Mouse (Mus musculus) embryonic facial prominence, embryonic 13.5 days (tissue): ENCODE results near the gene Trit1. TPM values are rescaled to one million over a fixed set of nuclear protein-coding genes. Genes with fewer than 3 reads are reported as not detected.

Experiments used
- ATAC-seq: fragments of 200-750 bp; cut with Nextera tagmentation; 2 replicates; pipeline ENCODE4 v1.8.0; 2017; ENCODE audit warnings: low read depth; ENCODE audit not compliant: insufficient number of reproducible peaks, insufficient read depth, low FRiP score, low TSS enrichment
- H3K27ac ChIP-seq: fragments of 300-500 bp; sonication (generic); 2 replicates; pipeline ENCODE4 v1.5.1; 2015; ENCODE audit warnings: moderate library complexity, mild to moderate bottlenecking, inconsistent platforms
- H3K27me3 ChIP-seq: fragments of 300-500 bp; sonication (generic); 2 replicates; pipeline ENCODE4 v1.6.1; 2015; ENCODE audit warnings: mild to moderate bottlenecking, inconsistent platforms
- H3K36me3 ChIP-seq: fragments of 300-500 bp; sonication (generic); 2 replicates; pipeline ENCODE4 v1.6.1; 2015; ENCODE audit warnings: mild to moderate bottlenecking, inconsistent platforms
- H3K4me1 ChIP-seq: fragments of 300-500 bp; sonication (generic); 2 replicates; pipeline ENCODE4 v1.6.1; 2015; ENCODE audit warnings: inconsistent platforms
- H3K4me2 ChIP-seq: fragments of 300-500 bp; sonication (generic); 2 replicates; pipeline ENCODE4 v1.6.1; 2015; ENCODE audit warnings: moderate library complexity, mild to moderate bottlenecking, inconsistent platforms
- H3K4me3 ChIP-seq: fragments of 300-500 bp; sonication (generic); 2 replicates; pipeline ENCODE4 v1.5.1; 2015; ENCODE audit warnings: mild to moderate bottlenecking, inconsistent platforms
- H3K9ac ChIP-seq: fragments of 300-500 bp; sonication (generic); 2 replicates; pipeline ENCODE4 v1.6.1; 2015; ENCODE audit warnings: mild to moderate bottlenecking, inconsistent platforms
- H3K9me3 ChIP-seq: fragments of 300-500 bp; sonication (generic); 2 replicates; pipeline ENCODE4 v1.6.1; 2016; ENCODE audit warnings: inconsistent platforms
- WGBS: fragments of 180-500 bp; shearing (Covaris S2); methylation state at CpG from one replicate; pipeline ENCODE4 v1.1.7; 2015; ENCODE audit warnings: mixed read lengths; 5-methylcytosine and 5-hydroxymethylcytosine counted together
- polyA plus RNA-seq: library from polyadenylated mRNA; unstranded; fragments of >200 nt; fragmentation: Nextera tagmentation; extraction: Ambion mirVana; gene quantifications from 2 replicates; pipeline ENCODE4 v1.2.1, GENCODE M21; 2015

The Trit1 gene
- polyA plus RNA-seq, 1 experiment from 2014 or later, result 19.7 TPM

DNA sequence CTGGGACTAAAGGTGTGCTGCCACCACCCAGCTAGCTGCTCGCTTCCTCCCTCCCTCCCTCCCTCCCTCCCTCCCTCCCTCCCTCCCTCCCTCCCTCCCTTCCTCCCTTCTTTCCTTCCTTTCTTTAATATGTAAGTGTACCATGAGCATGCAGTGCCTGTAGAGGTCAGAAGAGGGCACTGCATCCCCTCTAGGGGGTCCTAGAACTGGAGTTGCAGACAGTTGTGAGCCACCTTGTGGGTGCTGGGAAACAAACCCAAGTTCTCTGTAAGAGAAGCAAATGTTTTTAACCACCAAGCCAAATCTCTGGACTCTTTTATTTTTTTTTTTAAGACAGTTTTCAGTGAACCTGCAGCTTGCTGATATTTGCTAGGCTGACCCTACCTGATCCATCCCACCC is 6.5 kb downstream of the Trit1 start:
- ATAC-seq, result no peak
- 0 out of 2 replicates have a peak, but pooled peaks cover 2% of the 10 kb centered on the region for H3K9me3 ChIP-seq
- no peak overlapping the region for H3K4me2 ChIP-seq
- H3K27me3 ChIP-seq, result no peaks in the 10 kb centered on the region
- H3K27ac ChIP-seq, result no peak overlapping the region
- 75% methylated on average over 1 of the region's 1 CpGs for WGBS
- peaks cover 13% of the 10 kb centered on the region; the same call in 1 of the 2 replicates for H3K4me1 ChIP-seq
- no peak overlapping the region for H3K9ac ChIP-seq
- no peak overlapping the region for H3K4me3 ChIP-seq
- peaks cover 44% of the 10 kb centered on the region for H3K36me3 ChIP-seq

DNA sequence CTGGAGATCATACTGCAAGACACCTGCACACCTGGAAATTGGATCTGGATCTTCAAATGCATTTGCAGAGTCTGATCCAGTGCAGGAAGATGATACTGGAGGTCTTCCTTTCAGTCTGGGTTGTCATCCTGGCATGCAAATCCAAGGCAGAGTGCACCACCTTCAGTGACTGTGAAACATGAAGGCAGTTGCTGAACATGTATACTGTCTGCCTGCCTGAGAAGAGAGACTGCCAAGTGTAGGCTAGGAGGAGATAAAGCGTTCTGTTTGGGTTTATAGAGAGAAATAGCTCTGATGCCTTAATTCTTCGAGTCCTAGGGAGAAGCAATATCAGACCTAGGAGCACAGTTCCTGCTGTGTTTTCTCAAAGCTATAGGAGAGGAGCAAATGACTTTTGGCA is 9.0 kb downstream of the Trit1 start:
- ATAC-seq, result no peak
- no peaks in the 10 kb centered on the region for H3K4me1 ChIP-seq
- 83% methylated on average over 2 of the region's 2 CpGs for WGBS
- peaks cover 49% of the 10 kb centered on the region for H3K36me3 ChIP-seq
- no peak overlapping the region for H3K4me3 ChIP-seq
- no peak overlapping the region for H3K4me2 ChIP-seq
- H3K9me3 ChIP-seq, result 0 out of 2 replicates have a peak, but pooled peaks cover 2% of the 10 kb centered on the region
- H3K9ac ChIP-seq, result no peak overlapping the region
- H3K27me3 ChIP-seq, result no peaks in the 10 kb centered on the region
- H3K27ac ChIP-seq, result no peak overlapping the region

- Histone ChIP-seq H3K4me1 (no peaks in the 10 kb centered on the region), H3K36me3 (peaks cover 52% of the 10 kb centered on the region), H3K4me3 (no peak overlapping the region), H3K4me2 (no peak overlapping the region), H3K9me3 (0 out of 2 replicates have a peak, but pooled peaks cover 2% of the 10 kb centered on the region), H3K9ac (no peak overlapping the region), H3K27me3 (no peaks in the 10 kb centered on the region), H3K27ac (no peak overlapping the region)
- WGBS, result 94% methylated on average over 13 of the region's 13 CpGs
- no peak for ATAC-seq
These were observed 9.8 kb downstream of the Trit1 start for GRCm38 (mm10) chr4:123026161-123026560.

DNA sequence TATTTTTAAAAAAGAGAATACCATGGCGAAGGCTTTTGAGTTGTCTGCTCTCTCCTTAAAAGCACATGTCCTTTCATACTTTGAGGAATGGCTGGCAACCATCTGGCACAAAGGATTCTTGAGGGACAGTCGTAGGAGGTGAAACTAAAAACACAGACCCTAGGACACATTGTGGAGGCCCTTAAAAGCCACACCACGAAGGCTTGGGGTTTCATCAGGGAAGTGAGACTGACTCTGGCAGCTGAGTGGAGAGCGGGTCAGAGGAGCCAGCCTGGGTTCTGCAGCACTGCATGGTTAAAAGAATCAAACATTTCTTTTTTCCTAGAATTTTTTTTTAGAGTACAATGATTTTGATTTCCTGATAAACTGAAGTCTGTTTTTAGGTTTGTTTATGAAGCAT is 10.2 kb downstream of the Trit1 start:
- Histone ChIP-seq H3K36me3 (peaks cover 52% of the 10 kb centered on the region), H3K4me1 (no peaks in the 10 kb centered on the region), H3K9ac (no peak overlapping the region), H3K4me2 (no peak overlapping the region), H3K4me3 (no peak overlapping the region), H3K27ac (no peak overlapping the region), H3K9me3 (0 out of 2 replicates have a peak, but pooled peaks cover 2% of the 10 kb centered on the region), H3K27me3 (no peaks in the 10 kb centered on the region)
- WGBS, result 78% methylated on average over 4 of the region's 4 CpGs
- no peak for ATAC-seq

- Histone ChIP-seq H3K27me3 (no peaks in the 10 kb centered on the region), H3K9ac (no peak overlapping the region), H3K4me3 (no peak overlapping the region), H3K36me3 (peaks cover 33% of the 10 kb centered on the region), H3K9me3 (no peaks in the 10 kb centered on the region), H3K4me2 (no peak overlapping the region), H3K4me1 (peaks cover 5% of the 10 kb centered on the region; the same call in 1 of the 2 replicates), H3K27ac (no peak overlapping the region)
- ATAC-seq, result no peak
- WGBS, result 93% methylated on average over 2 of the region's 2 CpGs
These were observed 18.4 kb downstream of the Trit1 start for GRCm38 (mm10) chr4:123034841-123035240.

- H3K9ac ChIP-seq, result no peak overlapping the region
- WGBS, result 92% methylated on average over 2 of the region's 2 CpGs
- no peak overlapping the region for H3K4me3 ChIP-seq
- no peak overlapping the region for H3K4me2 ChIP-seq
- no peaks in the 10 kb centered on the region for H3K9me3 ChIP-seq
- peaks cover 5% of the 10 kb centered on the region; the same call in 1 of the 2 replicates for H3K4me1 ChIP-seq
- no peak overlapping the region for H3K27ac ChIP-seq
- H3K36me3 ChIP-seq, result peaks cover 32% of the 10 kb centered on the region
- no peaks in the 10 kb centered on the region for H3K27me3 ChIP-seq
- no peak for ATAC-seq
These were observed 19.2 kb downstream of the Trit1 start for GRCm38 (mm10) chr4:123035636-123036035.

- no peak overlapping the region for H3K4me2 ChIP-seq
- H3K27me3 ChIP-seq, result no peaks in the 10 kb centered on the region
- H3K4me1 ChIP-seq, result peaks cover 5% of the 10 kb centered on the region; the same call in 1 of the 2 replicates
- H3K9me3 ChIP-seq, result no peaks in the 10 kb centered on the region
- no peak overlapping the region for H3K4me3 ChIP-seq
- no peak overlapping the region for H3K27ac ChIP-seq
- peaks cover 26% of the 10 kb centered on the region for H3K36me3 ChIP-seq
- ATAC-seq, result no peak
- no peak overlapping the region for H3K9ac ChIP-seq
- WGBS, result 61% methylated on average over 3 of the region's 3 CpGs
These were observed 20.3 kb downstream of the Trit1 start for GRCm38 (mm10) chr4:123036710-123037109.

GRCm38 (mm10) chr4:123041131-123041530 is 24.7 kb downstream of the Trit1 start:
- H3K4me1 ChIP-seq, result peaks cover 5% of the 10 kb centered on the region; the same call in 1 of the 2 replicates
- H3K4me2 ChIP-seq, result no peak overlapping the region
- peaks cover 44% of the 10 kb centered on the region for H3K36me3 ChIP-seq
- no peak overlapping the region for H3K9ac ChIP-seq
- no peaks in the 10 kb centered on the region for H3K27me3 ChIP-seq
- no peak for ATAC-seq
- no peak overlapping the region for H3K4me3 ChIP-seq
- no peak overlapping the region for H3K27ac ChIP-seq
- WGBS, result 93% methylated on average over 6 of the region's 6 CpGs
- H3K9me3 ChIP-seq, result no peaks in the 10 kb centered on the region

- ATAC-seq, result no peak
- Histone ChIP-seq H3K9me3 (no peaks in the 10 kb centered on the region), H3K36me3 (peaks cover 63% of the 10 kb centered on the region), H3K27ac (no peak overlapping the region), H3K9ac (no peak overlapping the region), H3K4me1 (no peaks in the 10 kb centered on the region), H3K4me3 (no peak overlapping the region), H3K4me2 (no peak overlapping the region), H3K27me3 (no peaks in the 10 kb centered on the region)
- WGBS, result 77% methylated on average over 1 of the region's 1 CpGs
These were observed 27.5 kb downstream of the Trit1 start for GRCm38 (mm10) chr4:123043858-123044257.

DNA sequence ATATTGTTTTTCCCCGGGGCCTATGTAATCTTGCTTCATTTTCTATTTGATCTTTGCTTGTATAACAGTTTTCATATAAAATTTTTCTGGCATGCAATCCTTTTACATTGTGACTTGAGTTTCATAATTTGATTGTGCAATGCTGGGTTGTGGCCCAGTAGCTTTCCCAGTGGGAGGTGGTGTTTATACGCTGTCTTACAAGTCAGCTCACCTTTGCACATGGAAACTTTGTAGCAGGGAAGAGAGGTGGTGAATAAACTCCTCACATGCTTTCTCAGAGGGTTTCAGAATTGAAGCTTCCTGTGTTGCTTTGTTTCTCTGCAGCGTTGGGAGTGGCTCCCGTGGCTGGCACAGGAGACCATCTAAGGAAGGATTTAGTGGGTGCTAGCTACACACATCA is 28.4 kb downstream of the Trit1 start:
- Histone ChIP-seq H3K4me3 (no peak overlapping the region), H3K9ac (no peak overlapping the region), H3K4me2 (no peak overlapping the region), H3K36me3 (peaks cover 65% of the 10 kb centered on the region), H3K4me1 (peaks cover under 1% of the 10 kb centered on the region), H3K9me3 (no peaks in the 10 kb centered on the region), H3K27ac (peak overlapping the region; percentile 0; the same call in 1 of the 2 replicates), H3K27me3 (no peaks in the 10 kb centered on the region)
- ATAC-seq, result no peak
- WGBS, result 87% methylated on average over 4 of the region's 4 CpGs

GRCm38 (mm10) chr4:123046300-123046699 is 29.9 kb downstream of the Trit1 start:
- H3K9me3 ChIP-seq, result no peaks in the 10 kb centered on the region
- 70% methylated on average over 3 of the region's 3 CpGs for WGBS
- H3K4me1 ChIP-seq, result peaks cover 15% of the 10 kb centered on the region
- peaks cover 68% of the 10 kb centered on the region for H3K36me3 ChIP-seq
- 0 out of 2 replicates have a peak, but pooled peaks have one; percentile 63 for ATAC-seq
- no peak overlapping the region for H3K9ac ChIP-seq
- H3K4me3 ChIP-seq, result no peak overlapping the region
- no peaks in the 10 kb centered on the region for H3K27me3 ChIP-seq
- H3K4me2 ChIP-seq, result no peak overlapping the region
- peak overlapping the region; percentile 80 for H3K27ac ChIP-seq

GRCm38 (mm10) chr4:123050681-123051211 is 34.3 kb downstream of the Trit1 start:
- no peak overlapping the region for H3K4me2 ChIP-seq
- no peaks in the 10 kb centered on the region for H3K9me3 ChIP-seq
- peak overlapping the region; percentile 66 for H3K27ac ChIP-seq
- H3K4me3 ChIP-seq, result no peak overlapping the region
- ATAC-seq, result peak; percentile 77; the same call in 1 of the 2 replicates
- H3K27me3 ChIP-seq, result no peaks in the 10 kb centered on the region
- peaks cover 81% of the 10 kb centered on the region for H3K36me3 ChIP-seq
- peaks cover 17% of the 10 kb centered on the region for H3K4me1 ChIP-seq
- H3K9ac ChIP-seq, result no peak overlapping the region
- WGBS, result 61% methylated on average over 5 of the region's 5 CpGs
